Mouse (Mus musculus) heart, postnatal 0 days (tissue): ENCODE data around the gene P2rx7. TPM values are rescaled to one million over a fixed set of nuclear protein-coding genes. Genes with fewer than 3 reads are reported as not detected.
"Not testable (repeated sequence)": the region's sequence is repeated elsewhere in the genome, so short reads cannot be mapped to it uniquely, and the experiment has no call there.

Source experiments
- ATAC-seq: fragments of 200-750 bp; cut with Nextera tagmentation; 2 replicates; pipeline ENCODE4 v1.8.0; 2017; ENCODE audit warnings: low read depth, moderate number of reproducible peaks, moderate library complexity; ENCODE audit not compliant: insufficient read depth
- DNase-seq: peaks from one replicate; pipeline ENCODE4 v3.0.0-alpha.2; 2016; ENCODE audit warnings: low spot score
- H3K27ac ChIP-seq: fragments of 300-500 bp; sonication (generic); 2 replicates; pipeline ENCODE4 v1.5.1; 2014; ENCODE audit warnings: low read depth, mild to moderate bottlenecking
- H3K27me3 ChIP-seq: fragments of 300-500 bp; sonication (generic); 2 replicates; pipeline ENCODE4 v1.6.1; 2014; ENCODE audit warnings: low read length, mixed read lengths; ENCODE audit not compliant: control insufficient read depth, insufficient read depth
- H3K36me3 ChIP-seq: fragments of 300-500 bp; sonication (generic); replicated peaks from 2 replicates; pipeline ENCODE4 v1.6.1; 2014; ENCODE audit warnings: low read length, mixed read lengths; ENCODE audit not compliant: control insufficient read depth, insufficient read depth
- H3K4me1 ChIP-seq: fragments of 300-500 bp; sonication (generic); 2 replicates; pipeline ENCODE4 v1.6.1; 2014; ENCODE audit warnings: antibody characterized with exemption; ENCODE audit not compliant: control insufficient read depth, insufficient read depth
- H3K4me2 ChIP-seq: fragments of 300-500 bp; sonication (generic); 2 replicates; pipeline ENCODE4 v1.6.1; 2014; ENCODE audit warnings: low read depth, mild to moderate bottlenecking, low read length, moderate library complexity
- H3K4me3 ChIP-seq: fragments of 300-500 bp; sonication (generic); 2 replicates; pipeline ENCODE4 v1.5.1; 2014; ENCODE audit warnings: low read depth, low read length
- H3K9ac ChIP-seq: fragments of 300-500 bp; sonication (generic); replicated peaks from 2 replicates; pipeline ENCODE4 v1.6.1; 2014; ENCODE audit warnings: low read depth, low read length, mixed read lengths
- H3K9me3 ChIP-seq: fragments of 300-500 bp; sonication (generic); replicated peaks from 2 replicates; pipeline ENCODE4 v1.6.1; 2016; ENCODE audit warnings: low read length; ENCODE audit not compliant: control insufficient read depth
- CTCF ChIP-seq: IDR thresholded peaks from 2 replicates; pipeline ENCODE4 v1.5.1; 2016; ENCODE audit warnings: antibody characterized with exemption, control low read depth, low read depth
- EP300 ChIP-seq: IDR thresholded peaks from 2 replicates; pipeline ENCODE4 v1.6.1; 2016; ENCODE audit warnings: antibody characterized with exemption, low read depth
- WGBS: fragments of 180-500 bp; shearing (Covaris S2); extraction: QIAGEN DNeasy Blood & Tissue Kit; methylation state at CpG from one replicate; pipeline ENCODE4 v1.1.7; 2014; 5-methylcytosine and 5-hydroxymethylcytosine counted together
- polyA plus RNA-seq: library from polyadenylated mRNA; unstranded; fragments of >200 nt; fragmentation: Nextera tagmentation; extraction: Ambion mirVana; gene quantifications from 2 replicates; pipeline ENCODE4 v1.2.1, GENCODE M21; 2015
- total RNA-seq: library from RNA; depleted of rRNA; stranded (reverse); fragments of >200 nt; gene quantifications from 2 replicates; pipeline ENCODE4 v1.2.3, GENCODE M21; 2014; ENCODE audit warnings: low replicate concordance

Gene P2rx7
- total and polyA plus RNA-seq, 2 experiments from 2014 or later, result 1.6 to 2.7 TPM

DNA sequence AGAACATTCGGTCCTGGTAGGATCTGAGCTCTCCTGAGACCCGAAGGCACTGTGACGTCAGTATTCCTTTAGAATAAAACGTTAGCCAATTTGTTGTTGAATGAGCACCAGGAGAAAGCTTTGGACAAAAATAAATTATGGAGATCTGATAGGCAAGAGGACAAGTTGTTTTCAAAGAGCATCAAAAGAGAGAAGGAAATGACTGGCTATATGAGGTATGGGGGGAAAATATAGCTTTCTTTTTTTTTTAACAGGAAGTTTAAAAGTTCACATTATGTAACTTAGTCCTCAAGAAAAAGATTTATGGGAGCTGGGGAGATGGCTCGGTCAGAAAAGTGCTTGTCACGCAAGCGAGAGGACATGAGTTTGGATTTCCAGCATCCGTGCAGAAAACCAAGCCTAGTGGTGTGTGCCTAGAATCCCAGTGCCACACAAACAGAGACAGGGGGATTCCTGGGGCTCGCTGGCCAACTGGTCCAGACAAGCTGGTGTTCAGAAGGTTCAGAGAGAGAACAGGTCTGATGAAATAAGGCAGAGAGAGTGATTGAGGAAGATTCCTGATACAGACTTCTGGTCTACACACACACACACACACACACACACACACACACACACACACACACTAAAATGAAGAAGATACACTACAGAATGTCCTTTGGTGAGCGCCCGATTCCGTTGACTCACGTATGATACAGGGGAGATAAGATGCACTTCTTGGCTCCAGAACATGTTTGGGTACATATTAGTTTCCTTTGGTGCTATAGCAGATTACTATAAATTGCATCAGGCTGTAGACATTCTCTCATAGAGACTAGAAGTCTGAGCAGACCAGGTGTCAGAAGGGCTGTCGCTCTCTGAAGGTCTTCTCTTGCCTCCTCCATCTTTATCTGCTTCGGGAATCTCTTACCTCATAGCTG, 25.5 kb downstream of the P2rx7 start:
- H3K4me2 ChIP-seq, result no peak overlapping the region
- 70% methylated on average over 15 of the region's 15 CpGs for WGBS
- no peaks in the 10 kb centered on the region for H3K9me3 ChIP-seq
- no peaks in the 10 kb centered on the region for H3K36me3 ChIP-seq
- H3K9ac ChIP-seq, result no peak overlapping the region
- TF ChIP-seq CTCF (no peak), EP300 (no peak)
- H3K4me3 ChIP-seq, result no peak overlapping the region
- H3K27ac ChIP-seq, result no peak overlapping the region
- no peaks in the 10 kb centered on the region for H3K4me1 ChIP-seq
- DNase-seq (no peak), ATAC-seq (no peak)
- H3K27me3 ChIP-seq, result no peaks in the 10 kb centered on the region

DNA sequence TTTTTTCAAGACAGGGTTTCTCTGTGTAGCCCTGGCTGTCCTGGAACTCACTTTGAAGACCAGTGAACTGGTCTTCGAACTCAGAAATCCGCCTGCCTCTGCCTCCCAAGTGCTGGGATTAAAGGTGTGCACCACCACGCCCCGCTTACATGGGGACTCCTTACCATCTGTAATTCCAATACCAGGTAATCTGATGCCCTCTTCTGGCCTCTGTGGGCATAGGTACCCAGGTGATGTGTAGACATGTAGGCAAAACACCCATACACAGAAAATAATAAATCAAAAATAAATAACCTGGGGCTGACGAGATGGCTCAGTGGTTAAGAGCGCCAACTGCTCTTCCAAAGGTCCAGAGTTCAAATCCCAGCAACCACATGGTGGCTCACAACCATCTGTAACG, 27.9 kb downstream of the P2rx7 start:
- ATAC-seq, H3K9me3 ChIP-seq, DNase-seq: not testable (repeated sequence)

DNA sequence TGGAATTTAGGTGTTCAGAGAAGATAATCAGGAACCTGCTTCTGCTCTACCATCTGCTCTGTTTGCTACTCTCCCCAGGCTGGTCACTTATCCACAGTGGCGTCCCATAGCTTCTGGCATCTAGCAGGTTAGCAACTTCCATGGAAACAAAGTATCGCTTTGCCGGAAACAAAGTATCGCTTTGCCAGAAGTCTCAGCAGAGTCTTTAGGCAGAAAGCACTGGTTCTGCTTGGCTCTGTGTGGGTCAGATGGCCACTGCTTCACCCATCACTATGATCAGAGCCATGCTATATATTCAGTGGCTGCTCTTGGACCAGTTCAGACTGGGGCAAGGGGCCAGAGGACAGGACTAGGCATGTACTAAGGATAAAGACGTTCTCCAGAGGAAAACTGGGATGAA, 28.6 kb downstream of the P2rx7 start:
- ATAC-seq, result no peak
- 85% methylated on average over 5 of the region's 5 CpGs for WGBS

More for the DNA sequence above, 27.9 kb downstream of the P2rx7 start:
- H3K27ac ChIP-seq, H3K4me3 ChIP-seq, H3K9ac ChIP-seq, H3K4me1 ChIP-seq, H3K4me2 ChIP-seq, H3K27me3 ChIP-seq, H3K36me3 ChIP-seq: not testable (repeated sequence)
- peak; percentile 28; the same call in 1 of the 2 replicates for TF ChIP-seq CTCF
- WGBS, result 83% methylated on average over 7 of the region's 7 CpGs

DNA sequence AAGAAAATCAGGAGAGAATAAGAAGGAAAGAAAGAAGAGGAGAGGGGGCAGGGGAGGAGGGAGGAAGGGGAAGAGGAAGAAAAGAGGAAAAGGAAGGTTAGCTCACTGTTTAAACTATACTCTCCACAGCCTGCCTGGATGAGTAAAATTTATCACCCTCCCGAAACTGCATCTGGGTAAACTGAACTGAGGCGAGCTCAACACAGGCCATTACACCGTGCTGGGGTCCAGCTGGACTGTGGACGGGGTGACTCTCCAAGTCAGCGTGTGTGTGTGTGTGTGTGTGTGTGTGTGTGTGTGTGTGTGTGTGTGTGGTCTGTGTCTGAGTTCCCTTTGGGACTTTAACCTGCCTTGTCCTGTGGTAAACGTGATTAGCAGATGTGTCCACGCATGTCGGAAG, 32.3 kb downstream of the P2rx7 start:
- H3K27me3 ChIP-seq, result no peaks in the 10 kb centered on the region
- TF ChIP-seq EP300, result no peak
- no peak for TF ChIP-seq CTCF
- no peak overlapping the region for H3K4me3 ChIP-seq
- no peaks in the 10 kb centered on the region for H3K9me3 ChIP-seq
- DNase-seq (no peak), ATAC-seq (no peak)
- H3K36me3 ChIP-seq, result no peaks in the 10 kb centered on the region
- H3K27ac ChIP-seq, result no peak overlapping the region
- no peak overlapping the region for H3K4me2 ChIP-seq
- no peaks in the 10 kb centered on the region for H3K4me1 ChIP-seq
- no peak overlapping the region for H3K9ac ChIP-seq
- WGBS, result 86% methylated on average over 8 of the region's 8 CpGs

More for the DNA sequence above, 28.6 kb downstream of the P2rx7 start:
- no peak overlapping the region for H3K4me2 ChIP-seq
- no peaks in the 10 kb centered on the region for H3K4me1 ChIP-seq
- H3K27me3 ChIP-seq, result no peaks in the 10 kb centered on the region
- DNase-seq, result no peak
- H3K36me3 ChIP-seq, result no peaks in the 10 kb centered on the region
- H3K9ac ChIP-seq, result no peak overlapping the region
- TF ChIP-seq EP300, result no peak
- no peak for TF ChIP-seq CTCF
- H3K9me3 ChIP-seq, result no peaks in the 10 kb centered on the region
- no peak overlapping the region for H3K4me3 ChIP-seq
- H3K27ac ChIP-seq, result no peak overlapping the region

DNA sequence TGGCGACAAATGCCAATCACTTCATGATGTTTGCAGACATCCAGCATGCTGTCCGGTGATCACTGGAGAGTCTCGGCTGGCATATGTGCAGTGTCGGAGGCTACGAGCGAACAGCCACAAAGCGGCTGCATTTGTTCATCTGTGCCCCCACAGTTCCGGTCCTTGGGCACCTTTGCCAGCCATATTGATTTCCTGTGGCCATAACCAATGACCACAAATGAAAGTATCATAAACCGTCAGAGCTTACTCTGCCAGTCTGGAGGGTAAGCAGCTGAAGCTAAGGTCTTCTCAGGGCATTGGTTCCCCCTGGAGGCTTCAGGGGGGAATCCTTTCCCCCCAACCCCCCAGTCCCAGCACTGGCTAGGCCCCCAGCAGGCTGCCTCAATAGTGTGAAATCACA, 34.3 kb downstream of the P2rx7 start:
- no peak overlapping the region for H3K9ac ChIP-seq
- WGBS, result 85% methylated on average over 9 of the region's 9 CpGs
- no peak overlapping the region for H3K4me2 ChIP-seq
- DNase-seq, result no peak
- H3K36me3 ChIP-seq, result no peaks in the 10 kb centered on the region
- no peaks in the 10 kb centered on the region for H3K27me3 ChIP-seq
- no peak overlapping the region for H3K27ac ChIP-seq
- no peaks in the 10 kb centered on the region for H3K9me3 ChIP-seq
- no peak overlapping the region for H3K4me3 ChIP-seq
- H3K4me1 ChIP-seq, result no peaks in the 10 kb centered on the region
- no peak for TF ChIP-seq CTCF
- no peak for TF ChIP-seq EP300
- no peak for ATAC-seq

DNA sequence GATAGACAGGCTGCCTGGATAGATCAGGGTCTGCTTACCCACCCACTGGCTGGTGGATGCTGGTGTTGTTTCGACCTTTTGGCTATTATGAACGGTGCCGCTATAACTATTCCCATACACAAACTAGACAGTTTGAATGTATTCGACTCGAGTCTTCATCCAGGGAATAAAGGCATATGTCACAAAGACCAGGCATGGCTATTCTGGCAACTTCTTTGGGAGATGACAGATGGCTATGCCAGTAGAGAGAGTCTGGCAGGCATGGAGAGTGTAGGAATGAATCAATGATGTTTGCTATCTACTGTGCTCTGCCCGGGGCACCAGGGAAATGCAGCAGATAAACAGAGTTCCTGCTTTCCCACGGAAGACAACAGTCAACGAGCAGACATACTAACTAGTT, 36.2 kb downstream of the P2rx7 start:
- no peaks in the 10 kb centered on the region for H3K27me3 ChIP-seq
- H3K4me1 ChIP-seq, result no peaks in the 10 kb centered on the region
- H3K9me3 ChIP-seq, result no peaks in the 10 kb centered on the region
- H3K36me3 ChIP-seq, result no peaks in the 10 kb centered on the region
- no peak overlapping the region for H3K4me3 ChIP-seq
- no peak overlapping the region for H3K9ac ChIP-seq
- WGBS, result 66% methylated on average over 8 of the region's 8 CpGs
- no peak overlapping the region for H3K27ac ChIP-seq
- ATAC-seq, result no peak
- DNase-seq, result no peak
- no peak for TF ChIP-seq CTCF
- no peak for TF ChIP-seq EP300
- H3K4me2 ChIP-seq, result no peak overlapping the region
